Mouse (Mus musculus) CD4-positive helper T cell, adult 2 months (primary cell): ENCODE results near the gene Col16a1.

Experiments used
- DNase-seq: peaks from one replicate; pipeline ENCODE4 v3.0.0-alpha.2; 2012; ENCODE audit warnings: low read depth, missing footprints, low spot score

Gene Col16a1

DNA sequence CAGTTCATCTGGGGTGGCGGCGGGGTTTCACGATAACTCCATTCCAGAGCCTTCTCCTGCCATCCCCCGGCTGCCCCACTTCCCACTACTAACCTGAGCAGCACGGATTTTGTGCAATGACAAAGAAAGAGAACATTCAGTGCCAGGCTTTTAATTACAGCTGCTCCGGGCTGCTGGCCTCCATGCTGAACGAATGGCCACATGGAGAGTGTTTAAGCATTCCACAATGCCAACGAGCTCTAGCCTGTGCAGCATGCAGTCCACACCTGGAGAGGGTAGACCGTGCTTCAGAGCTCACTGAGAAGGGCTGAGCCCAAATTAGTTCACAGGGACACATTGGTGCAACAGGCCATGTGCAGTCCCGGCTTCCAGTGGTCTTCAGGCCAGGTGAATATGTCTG lies 82.4 kb downstream of the Col16a1 start:
- DNase-seq: no peak

DNA sequence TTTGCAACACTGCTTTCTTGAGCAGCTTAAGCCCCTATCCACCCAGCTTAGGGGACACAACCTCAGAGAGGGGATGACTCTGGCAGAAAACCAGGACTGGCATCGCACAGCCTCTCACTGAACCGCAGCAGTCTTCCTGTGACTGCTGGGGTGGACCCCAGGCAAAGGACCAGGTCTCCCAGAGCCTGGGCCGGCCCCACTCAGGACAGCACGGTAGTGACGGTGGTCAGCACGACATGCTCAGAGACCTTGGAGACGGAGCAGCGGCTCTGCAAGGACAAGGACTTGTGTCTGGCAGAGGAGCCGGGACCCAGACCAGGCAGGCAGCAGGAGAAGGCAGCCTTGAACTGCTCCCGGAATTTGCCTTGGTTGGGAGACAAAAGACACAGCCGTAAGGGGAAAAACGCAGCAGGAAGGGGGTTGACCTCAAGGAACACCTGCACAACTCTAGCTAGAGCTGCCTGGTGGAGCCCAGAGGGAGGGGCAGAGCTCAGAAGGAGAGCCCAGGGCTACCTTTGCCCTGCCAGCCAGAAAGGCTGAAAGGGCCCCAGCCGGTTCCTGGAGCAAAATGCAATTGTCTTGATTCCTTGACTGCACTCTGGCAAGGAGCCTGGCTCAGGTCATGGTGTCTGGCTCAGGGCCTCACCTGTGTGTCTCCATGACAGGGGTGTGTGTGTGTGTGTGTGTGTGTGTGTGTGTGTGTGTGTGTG lies 83.2 kb downstream of the Col16a1 start:
- DNase-seq: no peak

DNA sequence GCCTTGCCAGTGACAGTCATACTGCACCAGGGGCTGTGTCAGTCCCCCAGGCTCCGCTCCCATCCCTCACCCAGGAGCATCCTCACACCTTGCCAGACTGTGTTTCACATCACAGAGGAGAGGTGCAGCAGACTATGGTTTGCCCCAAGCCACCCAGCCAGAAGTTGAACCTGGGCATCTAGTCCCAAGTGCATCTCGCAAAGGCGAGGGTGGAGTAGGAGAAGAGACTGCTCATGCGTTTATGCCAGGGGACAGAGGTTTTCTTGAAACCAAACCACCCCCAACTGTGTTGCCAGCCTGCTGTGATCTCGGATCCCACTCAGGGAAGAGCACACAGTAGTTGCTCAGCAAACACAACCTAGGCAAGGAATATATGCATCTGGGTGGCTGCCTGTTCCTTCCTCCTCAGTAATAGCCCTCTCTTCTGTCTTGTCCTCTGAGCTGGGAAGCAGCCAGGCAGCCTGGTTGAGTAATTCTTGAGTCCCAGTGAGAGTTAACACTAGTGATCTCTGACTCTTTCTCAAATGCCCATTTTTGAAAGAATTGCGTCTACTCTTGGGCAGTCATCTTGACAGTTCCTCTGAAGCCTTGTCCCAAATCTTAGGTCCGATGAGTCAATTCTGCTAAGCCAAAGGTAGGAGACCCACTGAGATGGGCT lies 83.9 kb downstream of the Col16a1 start:
- DNase-seq: no peak

DNA sequence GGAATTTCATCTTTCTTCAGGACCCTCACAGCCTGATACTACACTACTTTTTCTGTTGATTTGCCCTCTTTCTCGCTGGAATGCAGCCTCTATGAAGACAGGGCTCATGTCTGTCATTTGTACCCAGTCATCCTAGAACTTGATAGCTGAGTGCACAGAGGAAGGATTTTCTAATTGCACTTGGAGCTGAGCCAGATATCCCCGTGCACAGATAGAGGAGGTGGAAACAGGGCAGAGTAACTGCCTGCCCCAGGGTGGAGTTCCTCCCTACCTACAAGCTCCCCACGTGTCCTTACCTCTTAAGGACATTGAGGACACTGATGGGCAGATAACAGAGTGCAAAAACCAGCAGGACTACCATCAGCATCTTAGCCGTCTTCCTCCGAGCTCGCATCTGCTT lies 85.8 kb downstream of the Col16a1 start:
- no peak for DNase-seq

DNA sequence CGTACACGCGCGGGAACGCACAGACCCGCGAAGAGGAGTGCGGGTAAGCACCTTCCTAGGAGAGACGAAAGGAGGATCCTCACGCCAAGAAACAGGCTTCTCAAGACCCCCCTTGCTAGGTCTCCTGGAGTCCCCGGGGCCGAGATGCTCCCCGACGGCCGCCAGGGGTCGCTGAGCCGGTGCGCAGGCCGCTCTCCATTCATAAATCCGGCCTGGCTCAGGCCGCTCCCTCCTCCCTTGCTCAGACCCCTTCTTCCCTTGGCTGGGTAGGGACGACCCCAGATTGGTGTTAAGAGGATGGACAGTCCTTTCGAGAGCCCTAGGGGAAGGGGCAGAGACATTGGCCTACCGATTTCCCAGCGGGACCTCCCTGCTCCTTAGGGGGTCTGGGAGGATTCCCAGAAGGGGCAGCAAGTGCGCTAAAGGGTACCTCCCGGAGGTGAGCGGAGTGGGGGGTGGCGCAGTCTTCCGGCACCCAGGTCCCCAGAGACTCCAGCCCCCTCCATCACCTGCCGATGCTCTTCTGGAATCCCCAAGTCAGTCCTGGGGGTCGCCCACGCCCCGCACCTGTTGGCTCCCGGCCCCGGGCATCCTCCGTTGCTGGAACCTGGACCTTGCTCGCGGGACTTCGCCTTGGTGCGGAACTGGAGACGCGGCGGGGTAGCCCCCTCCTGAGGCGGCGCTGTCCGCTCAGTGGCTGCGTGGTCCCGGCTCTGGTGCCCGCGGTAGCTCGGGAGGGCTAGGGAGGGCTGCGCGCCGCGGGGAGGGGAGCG lies 91.0 kb downstream of the Col16a1 start:
- DNase-seq: peak; percentile 31

DNA sequence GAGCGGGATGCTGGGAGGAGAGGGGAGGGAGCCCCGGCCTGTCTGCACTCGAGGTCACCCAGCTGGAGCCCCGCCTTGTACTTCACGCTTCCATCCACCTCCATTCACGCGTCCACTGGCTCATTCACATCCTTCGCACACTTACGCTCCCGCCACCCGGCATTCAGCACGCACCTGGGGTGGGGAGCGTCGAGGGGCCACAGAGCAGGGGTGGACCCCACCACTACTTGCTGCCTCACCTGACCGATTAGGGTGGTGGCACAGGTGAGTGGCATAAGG lies 91.5 kb downstream of the Col16a1 start, which contains the start of gene Hcrtr1:
Gene Hcrtr1, minus strand, starts transcription at position 146 of the 279 bp plus-strand sequence.
- DNase-seq: no peak

DNA sequence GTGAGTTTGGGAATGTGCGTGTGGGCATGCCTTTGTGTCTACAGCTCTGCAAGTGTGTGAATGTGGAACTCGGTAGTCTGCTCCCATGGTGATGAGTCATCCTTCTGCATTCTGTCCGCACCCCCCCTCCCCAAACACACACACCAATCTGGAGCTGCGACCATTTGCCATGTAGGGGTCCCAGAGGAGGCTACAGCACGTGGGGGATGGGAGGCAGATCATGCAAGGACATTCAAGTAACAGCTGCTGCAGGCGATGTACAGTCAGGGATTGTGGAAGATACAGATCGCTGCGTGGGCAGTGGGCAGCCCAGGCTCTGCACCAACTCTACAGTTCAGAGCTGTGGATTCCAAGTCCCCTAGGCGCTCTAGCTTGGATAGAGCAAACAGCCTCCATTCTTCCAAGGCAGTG lies 93.4 kb downstream of the Col16a1 start:
- no peak for DNase-seq

DNA sequence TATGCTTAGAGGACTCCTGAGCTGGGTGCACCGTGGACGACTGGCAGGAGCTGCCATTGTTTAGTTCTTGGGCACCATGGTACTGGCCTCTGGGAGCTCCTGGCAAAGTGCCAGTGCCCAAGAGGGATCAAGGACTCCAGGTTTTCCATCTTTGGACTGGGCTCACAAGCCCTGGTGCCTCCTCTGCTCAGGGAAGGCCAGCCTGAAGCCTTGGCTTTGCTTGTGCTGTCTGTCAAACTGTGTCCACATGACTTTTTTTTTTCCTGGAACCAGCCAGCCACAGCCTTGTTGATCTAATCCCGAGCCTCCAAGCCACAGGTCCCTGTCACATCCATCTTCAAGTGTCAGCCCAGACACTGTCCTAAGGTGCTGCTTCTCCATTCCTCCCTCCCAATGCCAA lies 94.1 kb downstream of the Col16a1 start:
- DNase-seq: no peak

DNA sequence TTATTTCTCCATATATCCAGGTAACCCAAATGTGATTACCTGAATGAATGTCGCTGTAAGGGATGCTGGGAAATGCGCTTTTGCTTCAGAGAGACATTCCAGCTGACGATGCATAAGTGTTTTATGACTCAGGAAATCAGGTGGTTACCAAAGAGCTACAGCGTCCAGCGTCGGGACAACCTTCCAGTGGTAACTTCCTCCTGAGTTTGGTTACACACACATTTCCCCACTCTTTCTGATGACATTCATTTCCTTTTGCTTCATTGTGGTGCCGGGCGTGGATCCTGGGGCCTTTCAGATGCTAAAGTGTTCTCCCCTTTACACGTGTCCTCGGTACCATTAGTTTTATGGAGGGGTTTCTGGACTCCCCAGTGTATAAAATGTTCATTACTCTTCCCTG lies 100.8 kb downstream of the Col16a1 start:
- DNase-seq: no peak
